Comparison of ENCODE assay signal across 8 mouse cellular contexts in the genomic region with DNA sequence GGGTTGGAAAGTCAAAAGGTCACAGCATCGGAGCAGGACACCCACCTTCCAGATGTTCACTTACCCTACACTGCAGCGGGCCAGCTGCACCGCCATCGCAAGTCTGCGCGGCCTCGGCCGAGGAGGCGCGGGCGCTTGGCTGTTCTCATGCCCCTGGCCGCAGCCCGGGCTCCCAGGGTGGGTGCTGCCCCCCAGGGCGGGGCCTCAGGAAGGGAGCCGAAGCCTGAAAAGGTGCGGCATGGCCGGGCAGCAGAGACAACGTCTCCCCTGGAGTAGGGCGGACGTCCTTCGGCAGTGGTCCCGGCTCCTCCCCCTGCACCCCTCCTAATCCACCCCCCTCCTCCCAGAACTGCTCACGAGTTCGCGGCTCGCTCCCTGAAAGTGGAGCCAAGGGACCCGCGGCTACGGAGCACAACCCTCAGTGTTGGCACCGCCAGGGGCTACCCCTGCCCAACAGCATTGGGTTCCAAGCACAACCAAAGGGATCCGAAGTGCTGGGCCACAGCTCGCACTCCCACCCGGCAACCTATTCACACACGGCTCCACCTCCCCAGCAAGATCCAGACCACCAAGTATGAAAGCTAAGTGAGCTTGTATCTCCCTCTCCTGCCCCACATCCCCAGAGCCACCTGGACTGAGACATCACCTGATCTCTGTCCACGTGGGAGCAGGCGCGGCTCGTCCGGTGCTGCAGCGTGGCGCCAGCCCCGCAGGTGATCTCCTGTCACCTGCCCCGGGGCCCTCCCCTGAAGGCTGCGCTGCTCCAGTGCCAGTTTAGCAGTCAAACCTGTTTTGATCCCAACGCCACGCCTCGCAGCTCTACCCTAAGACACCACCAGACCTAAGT.
DNase-seq lines count a peak whose midpoint lies in the region; ATAC-seq and TF ChIP-seq lines count a peak whose summit lies in the region.

No protein-coding gene starts in this region.

- no peaks in the 10 kb centered on the region for H3K9me3 ChIP-seq in forebrain, postnatal 0 days (ENCODE audit: low read length)
- H3K9me3 ChIP-seq in liver, postnatal 0 days (ENCODE audit: low read length), result no peaks in the 10 kb centered on the region

- TF ChIP-seq CTCF in forebrain, postnatal 0 days (IDR thresholded peaks at IDR 0.05; ENCODE audit: low read depth), result no peak
- TF ChIP-seq CTCF in liver, postnatal 0 days (IDR thresholded peaks at IDR 0.05; ENCODE audit: low read depth), result no peak

- DNase-seq in layer of hippocampus, postnatal 10 days (ENCODE audit: low spot score in 2 of 2), result peak; percentile 27 to 40
- no peak for DNase-seq in layer of hippocampus, adult 9-10 months (ENCODE audit: low spot score)
- DNase-seq in cerebellum, adult 18-20 months, result peak; percentile 76 to 77
- peak; percentile 39 for DNase-seq in forebrain, postnatal 0 days
- DNase-seq in kidney, adult 11 months, result peak; percentile 36
- DNase-seq in liver, postnatal 0 days, result peak; percentile 46
- peak; percentile 53 for DNase-seq in neural tube, embryonic 10.5 days (ENCODE audit: extremely low spot score, low spot score)
- DNase-seq in urinary bladder, adult 2 months (ENCODE audit: low spot score), result peak; percentile 48

- H3K4me1 ChIP-seq in forebrain, postnatal 0 days (ENCODE audit: insufficient read depth), result 0 out of 2 replicates have a peak, but pooled peaks cover 5% of the 10 kb centered on the region
- peaks cover 13% of the 10 kb centered on the region for H3K4me1 ChIP-seq in liver, postnatal 0 days (ENCODE audit: insufficient read depth)

- H3K36me3 ChIP-seq in forebrain, postnatal 0 days (ENCODE audit: insufficient read depth), result no peaks in the 10 kb centered on the region
- H3K36me3 ChIP-seq in liver, postnatal 0 days (replicated peaks; ENCODE audit: insufficient read depth, low read length), result no peaks in the 10 kb centered on the region

- no peak for TF ChIP-seq EP300 in liver, postnatal 0 days (IDR thresholded peaks at IDR 0.05; ENCODE audit: low read depth)

- 2% methylated on average over 47 of the region's 47 CpGs for WGBS in forebrain, postnatal 0 days
- 2% methylated on average over 43 of the region's 47 CpGs for WGBS in liver, postnatal 0 days (ENCODE audit: insufficient replicate concordance)

- H3K4me2 ChIP-seq in forebrain, postnatal 0 days (ENCODE audit: low read depth), result peak overlapping the region; percentile 99
- H3K4me2 ChIP-seq in liver, postnatal 0 days (ENCODE audit: low read depth, low read length), result peak overlapping the region; percentile 88

- peak; percentile 79 for ATAC-seq in forebrain, postnatal 0 days
- peak; percentile 76 for ATAC-seq in liver, postnatal 0 days

- no peaks in the 10 kb centered on the region for H3K27me3 ChIP-seq in forebrain, postnatal 0 days (ENCODE audit: insufficient read depth, low read length)
- H3K27me3 ChIP-seq in liver, postnatal 0 days (ENCODE audit: insufficient read depth, low read length), result no peaks in the 10 kb centered on the region

- H3K4me3 ChIP-seq in forebrain, postnatal 0 days (ENCODE audit: low read depth, low read length), result peak overlapping the region; percentile 59
- peak overlapping the region; percentile 48 for H3K4me3 ChIP-seq in liver, postnatal 0 days (ENCODE audit: low read depth, low read length)

- H3K27ac ChIP-seq in forebrain, postnatal 0 days (ENCODE audit: low read depth, low read length), result peak overlapping the region; percentile 62
- H3K27ac ChIP-seq in liver, postnatal 0 days (ENCODE audit: low read depth), result 0 out of 2 replicates have a peak overlapping the region, but pooled peaks have one; percentile 8

- peak overlapping the region; percentile 67 for H3K9ac ChIP-seq in forebrain, postnatal 0 days
- peak overlapping the region; percentile 43 for H3K9ac ChIP-seq in liver, postnatal 0 days (replicated peaks)
